Mouse (Mus musculus) embryonic facial prominence, embryonic 10.5 days (tissue): ENCODE data around the gene Fam69b. TPM values are rescaled to one million over a fixed set of nuclear protein-coding genes. Genes with fewer than 3 reads are reported as not detected.
A peak's percentile ranks its signal among the peaks of the same experiment; 100 is the strongest.
"Not testable (repeated sequence)": the region's sequence is repeated elsewhere in the genome, so short reads cannot be mapped to it uniquely, and the experiment has no call there.

ENCODE experiments used
- DNase-seq: peaks from one replicate; pipeline ENCODE4 v3.0.0-alpha.2; 2017; ENCODE audit warnings: low spot score
- H3K27ac ChIP-seq: fragments of 300-500 bp; sonication (generic); replicated peaks from 2 replicates; pipeline ENCODE4 v1.5.1; 2016; ENCODE audit warnings: mild to moderate bottlenecking
- H3K27me3 ChIP-seq: fragments of 300-500 bp; sonication (generic); replicated peaks from 2 replicates; pipeline ENCODE4 v1.6.1; 2016; ENCODE audit warnings: low read depth, mild to moderate bottlenecking; ENCODE audit not compliant: poor library complexity, severe bottlenecking
- H3K36me3 ChIP-seq: fragments of 300-500 bp; sonication (generic); replicated peaks from 2 replicates; pipeline ENCODE4 v1.6.1; 2016; ENCODE audit warnings: mild to moderate bottlenecking, moderate library complexity
- H3K4me1 ChIP-seq: fragments of 300-500 bp; sonication (generic); 2 replicates; pipeline ENCODE4 v1.6.1; 2016
- H3K4me3 ChIP-seq: fragments of 300-500 bp; sonication (generic); 2 replicates; pipeline ENCODE4 v1.5.1; 2016; ENCODE audit warnings: mild to moderate bottlenecking, moderate library complexity
- H3K9me3 ChIP-seq: fragments of 300-500 bp; sonication (generic); 2 replicates; pipeline ENCODE4 v1.6.1; 2016; ENCODE audit warnings: mild to moderate bottlenecking
- WGBS: fragments of 180-500 bp; shearing (Covaris S2); methylation state at CpG from one replicate; pipeline ENCODE4 v1.1.7; 2016; 5-methylcytosine and 5-hydroxymethylcytosine counted together
- microRNA counts: library from miRNA; unstranded; fragments of <30 nt; microRNA quantifications from one replicate; lab custom pipeline; 2017
- microRNA-seq: library from miRNA; unstranded; fragments of <30 nt; microRNA quantifications from one replicate; pipeline ENCODE4, GENCODE M21; 2017
- polyA plus RNA-seq: library from polyadenylated mRNA; unstranded; fragments of >200 nt; fragmentation: Nextera tagmentation; extraction: Ambion mirVana; gene quantifications from 2 replicates; pipeline ENCODE4 v1.2.1, GENCODE M21; 2016

Fam69b gene
- polyA plus RNA-seq, 1 experiment from 2014 or later: 43.8 TPM

- WGBS: 71% methylated on average over 1 of the region's 1 CpGs
- no peaks in the 10 kb centered on the region for H3K36me3 ChIP-seq
Measured at GRCm38 (mm10) chr2:26654687-26655086, 26.4 kb downstream of the Fam69b start.

GRCm38 (mm10) chr2:26657426-26657825, 29.2 kb downstream of the Fam69b start:
- Histone ChIP-seq H3K27me3 (peaks cover 15% of the 10 kb centered on the region), H3K4me3 (no peak overlapping the region), H3K9me3 (no peaks in the 10 kb centered on the region), H3K4me1 (peaks cover 8% of the 10 kb centered on the region), H3K36me3 (no peaks in the 10 kb centered on the region), H3K27ac (no peak overlapping the region)
- WGBS: 86% methylated on average over 2 of the region's 2 CpGs
- no peak for DNase-seq

More at GRCm38 (mm10) chr2:26654687-26655086, 26.4 kb downstream of the Fam69b start:
- Histone ChIP-seq H3K4me1 (no peaks in the 10 kb centered on the region), H3K9me3 (no peaks in the 10 kb centered on the region), H3K27ac (no peak overlapping the region), H3K4me3 (no peak overlapping the region), H3K27me3 (no peaks in the 10 kb centered on the region)
- DNase-seq: no peak

GRCm38 (mm10) chr2:26661143-26661752, 33.0 kb downstream of the Fam69b start:
- no peaks in the 10 kb centered on the region for H3K36me3 ChIP-seq
- H3K4me3 ChIP-seq: peak overlapping the region; percentile 50
- H3K27me3 ChIP-seq: peaks cover 21% of the 10 kb centered on the region
- H3K9me3 ChIP-seq: no peaks in the 10 kb centered on the region
- peaks cover 8% of the 10 kb centered on the region for H3K4me1 ChIP-seq
- 5% methylated on average over 20 of the region's 20 CpGs for WGBS
- no peak overlapping the region for H3K27ac ChIP-seq
- peak; percentile 43 for DNase-seq

- H3K27me3 ChIP-seq: peaks cover 21% of the 10 kb centered on the region
- H3K4me3 ChIP-seq: peak overlapping the region; percentile 50
- no peak for DNase-seq
- WGBS: 49% methylated on average over 29 of the region's 29 CpGs
- H3K27ac ChIP-seq: no peak overlapping the region
- H3K9me3 ChIP-seq: no peaks in the 10 kb centered on the region
- H3K4me1 ChIP-seq: peaks cover 8% of the 10 kb centered on the region
- H3K36me3 ChIP-seq: no peaks in the 10 kb centered on the region
Measured at GRCm38 (mm10) chr2:26661768-26662508, 33.7 kb downstream of the Fam69b start.

- H3K9me3 ChIP-seq: no peaks in the 10 kb centered on the region
- DNase-seq: no peak
- H3K36me3 ChIP-seq: no peaks in the 10 kb centered on the region
- WGBS: 81% methylated on average over 13 of the region's 13 CpGs
- H3K27ac ChIP-seq: no peak overlapping the region
- H3K4me3 ChIP-seq: no peak overlapping the region
- H3K4me1 ChIP-seq: peaks cover 8% of the 10 kb centered on the region
- H3K27me3 ChIP-seq: peaks cover 21% of the 10 kb centered on the region
Measured at GRCm38 (mm10) chr2:26662509-26662882, 34.2 kb downstream of the Fam69b start.

GRCm38 (mm10) chr2:26663112-26663511, 34.9 kb downstream of the Fam69b start:
- peaks cover 21% of the 10 kb centered on the region for H3K27me3 ChIP-seq
- WGBS: 80% methylated on average over 10 of the region's 10 CpGs
- no peaks in the 10 kb centered on the region for H3K36me3 ChIP-seq

GRCm38 (mm10) chr2:26663551-26663950, 35.3 kb downstream of the Fam69b start:
- not testable (repeated sequence) for H3K27ac ChIP-seq, H3K9me3 ChIP-seq, H3K4me1 ChIP-seq, H3K4me3 ChIP-seq, H3K36me3 ChIP-seq
- DNase-seq: peak; percentile 53
- H3K27me3 ChIP-seq: peaks cover 21% of the 10 kb centered on the region
- WGBS: 82% methylated on average over 1 of the region's 1 CpGs

More at GRCm38 (mm10) chr2:26663112-26663511, 34.9 kb downstream of the Fam69b start:
- Histone ChIP-seq H3K4me3 (no peak overlapping the region), H3K9me3 (no peaks in the 10 kb centered on the region), H3K27ac (no peak overlapping the region), H3K4me1 (peaks cover 8% of the 10 kb centered on the region)
- DNase-seq: no peak

GRCm38 (mm10) chr2:26668746-26669145, 40.5 kb downstream of the Fam69b start:
- no peak for DNase-seq
- H3K36me3 ChIP-seq: no peaks in the 10 kb centered on the region
- H3K4me3 ChIP-seq: no peak overlapping the region

GRCm38 (mm10) chr2:26671182-26671581, 42.9 kb downstream of the Fam69b start, which contains the start of gene Lcn4:
Gene Lcn4, minus strand, starts transcription at chr2:26671282.
- Histone ChIP-seq H3K4me1 (no peaks in the 10 kb centered on the region), H3K27ac (no peak within 1 kb of the TSS), H3K27me3 (no peaks in the 10 kb centered on the region), H3K36me3 (no peaks in the 10 kb centered on the region), H3K4me3 (no peak within 1 kb of the TSS), H3K9me3 (no peaks in the 10 kb centered on the region)
- no peak for DNase-seq
- 92% methylated on average over 3 of the region's 3 CpGs for WGBS

More at GRCm38 (mm10) chr2:26668746-26669145, 40.5 kb downstream of the Fam69b start:
- Histone ChIP-seq H3K27me3 (no peaks in the 10 kb centered on the region), H3K27ac (no peak overlapping the region), H3K9me3 (no peaks in the 10 kb centered on the region), H3K4me1 (no peaks in the 10 kb centered on the region)

MicroRNAs encoded within 50 kb of the gene (microRNA counts, 519-probe panel; counts per million panel counts)
- microRNA mmu-miR-126-3p (lab: Ali Mortazavi, UCI) (7,499 counts per million, percentile 98 among the panel's probes with 10 or more counts), microRNA mmu-miR-126-5p (lab: Ali Mortazavi, UCI) (3,897 counts per million, percentile 76 among the panel's probes with 10 or more counts)

Small RNA genes lying within 50 kb of the gene (microRNA-seq; reads per million reads assigned to microRNA genes)
- gene Mir126a (2.7 reads per million), gene Mir126b (not detected)

Other genes starting within 250 kb of the Fam69b start
- 39.3 and 39.8 TPM in 2 replicates for gene Snapc4, start 247.8 kb upstream of the Fam69b start, polyA plus RNA-seq
- 133 and 137 TPM in 2 replicates for gene Entr1, start 239.1 kb upstream of the Fam69b start, polyA plus RNA-seq
- gene Pmpca, start 239.1 kb upstream of the Fam69b start, polyA plus RNA-seq: 144 and 151 TPM in 2 replicates
- gene Inpp5e, start 219.3 kb upstream of the Fam69b start, polyA plus RNA-seq: 28.6 and 31.8 TPM in 2 replicates
- gene Sec16a, start 183.2 kb upstream of the Fam69b start, polyA plus RNA-seq: 30.4 and 32.1 TPM in 2 replicates
- gene Notch1, start 111.8 kb upstream of the Fam69b start, polyA plus RNA-seq: 17.1 and 20.3 TPM in 2 replicates
- gene Egfl7, start 48.4 kb upstream of the Fam69b start, polyA plus RNA-seq: 93.2 and 96.6 TPM in 2 replicates
- not detected in 2 replicates for gene Gm20532, start 41.8 kb upstream of the Fam69b start, polyA plus RNA-seq
- 12.4 and 12.9 TPM in 2 replicates for gene Agpat2, start 24.0 kb upstream of the Fam69b start, polyA plus RNA-seq
- not detected in 2 replicates for gene Lcn4, start 42.8 kb downstream of the Fam69b start, polyA plus RNA-seq
- not detected in 2 replicates for gene Abo, start 236.5 kb downstream of the Fam69b start, polyA plus RNA-seq